Mouse (Mus musculus): ENCODE results near the gene Myocd.

The Myocd gene

DNA sequence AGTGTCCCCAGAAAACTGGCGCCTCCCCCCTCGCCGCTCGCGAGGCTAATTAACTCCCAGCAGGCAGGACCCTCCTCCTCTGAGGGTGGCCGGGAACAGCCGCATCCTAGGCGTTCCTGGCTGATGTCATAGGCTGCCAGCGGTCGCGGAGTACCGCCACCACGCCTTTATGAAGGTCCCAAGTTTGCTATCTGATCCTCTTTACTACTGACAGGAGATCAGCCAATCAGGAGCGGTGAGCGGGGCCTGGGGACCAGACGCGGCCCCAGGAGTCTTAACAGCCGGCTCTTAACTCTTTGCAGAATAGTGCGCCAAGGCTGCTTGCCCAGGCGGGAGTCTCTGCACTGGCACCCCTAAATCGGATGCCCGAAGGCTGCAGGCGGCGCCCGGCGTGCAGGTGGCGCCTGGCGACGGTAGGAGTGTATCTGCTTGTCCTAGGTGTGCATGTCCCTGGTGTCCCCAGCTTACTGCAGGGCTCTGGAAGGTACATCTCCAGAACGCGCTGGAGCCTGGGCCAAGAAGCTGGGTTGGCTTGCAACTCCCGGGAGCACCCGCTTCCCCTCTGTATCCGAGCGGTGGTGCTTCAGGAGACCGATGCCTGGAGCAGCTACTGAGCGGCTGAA is at the start of gene Myocd:
Myocd (minus strand) TSS at position 139 of the 623 bp plus-strand sequence.
- peak; percentile 5 for DNase-seq

DNA sequence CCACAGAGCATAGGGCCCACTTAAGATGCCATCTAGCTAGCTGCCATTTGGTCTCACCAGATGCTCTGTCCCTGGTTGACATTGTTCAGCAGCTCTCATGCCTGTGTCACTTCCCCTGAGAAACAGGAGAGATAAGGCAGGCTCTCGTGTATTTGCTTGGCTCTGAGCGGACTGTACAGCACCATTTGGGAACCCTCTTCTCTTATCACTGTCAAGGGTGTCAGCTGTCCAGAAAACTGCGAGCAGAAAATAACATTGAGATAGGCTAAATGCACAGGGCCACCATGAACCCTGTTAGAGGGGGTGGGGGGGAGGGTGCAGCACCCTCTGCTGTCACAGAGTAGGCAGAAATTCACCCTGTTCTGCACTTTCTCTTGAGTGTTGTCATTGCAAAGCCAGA is 34.0 kb upstream of the Myocd start:
- no peak for DNase-seq

DNA sequence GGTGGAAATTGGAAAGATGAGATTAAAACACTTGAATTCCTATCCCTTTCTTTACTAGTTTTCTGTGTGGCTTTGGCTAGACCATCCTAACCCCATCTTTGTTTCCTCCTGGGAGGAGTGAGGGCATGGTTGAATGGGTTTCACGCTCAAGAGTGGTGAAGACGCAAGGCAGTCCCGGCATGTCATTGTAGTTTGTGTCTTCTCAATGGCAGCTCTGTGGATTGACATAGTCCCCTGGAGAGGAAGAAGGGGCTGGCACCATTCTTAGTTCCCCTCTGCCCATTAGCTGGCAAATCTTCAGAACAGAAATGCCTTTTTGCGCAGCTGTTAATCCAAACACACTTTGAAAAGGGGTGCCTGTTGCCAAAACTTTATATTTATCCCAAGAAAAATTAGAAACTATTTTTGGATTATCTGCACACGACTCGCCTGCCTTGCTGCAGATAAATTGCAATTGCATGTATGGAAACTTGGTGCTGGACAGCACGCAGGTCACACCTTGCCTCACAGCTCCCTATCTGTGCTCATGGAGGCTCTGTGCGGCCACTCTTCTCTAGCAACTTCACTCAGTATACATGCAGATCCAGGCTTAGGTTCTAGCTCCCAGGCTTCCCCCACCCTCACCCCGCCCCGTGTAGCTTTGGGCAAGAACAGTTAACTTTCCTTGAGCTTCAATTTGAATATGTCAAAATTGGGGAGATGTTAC is 24.5 kb upstream of the Myocd start:
- no peak for DNase-seq

DNA sequence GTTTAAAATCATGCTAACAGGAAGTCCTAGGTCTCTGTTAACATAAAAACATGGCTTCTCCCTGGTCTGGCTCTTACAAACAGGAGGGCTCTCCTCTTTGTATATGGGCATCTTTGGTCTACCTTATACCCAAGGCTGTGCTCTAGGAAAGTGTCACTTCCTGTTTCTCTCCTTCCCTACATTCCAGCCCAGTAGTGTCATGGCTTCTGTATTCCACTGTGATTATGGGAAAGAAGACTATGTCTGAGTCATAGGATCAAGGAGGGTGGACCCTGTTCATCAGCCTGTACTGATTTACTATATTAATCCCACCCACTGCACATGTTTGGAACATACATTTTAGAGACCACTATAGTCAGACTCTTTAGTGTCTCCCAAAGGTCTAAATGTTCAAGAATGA is 23.2 kb upstream of the Myocd start:
- DNase-seq, result no peak

DNA sequence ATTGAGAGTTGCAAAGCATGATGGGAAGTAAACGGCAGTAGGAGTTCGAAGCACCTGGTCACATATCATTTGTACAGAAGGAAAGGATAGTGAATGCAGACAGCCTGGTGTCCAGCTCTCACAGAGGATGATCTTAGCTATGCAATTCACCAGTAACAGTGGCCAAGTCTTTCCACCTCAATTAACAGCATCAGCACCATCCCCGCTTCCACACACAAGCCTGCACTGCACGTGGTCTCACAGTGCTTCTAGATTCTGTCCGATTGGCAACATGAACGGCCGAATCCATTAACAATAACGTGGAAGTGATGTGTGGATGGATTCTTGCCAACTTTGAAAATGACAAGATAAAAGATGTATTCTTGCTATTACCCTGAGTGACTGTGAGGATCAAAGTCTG is 17.9 kb upstream of the Myocd start:
- DNase-seq, result no peak

DNA sequence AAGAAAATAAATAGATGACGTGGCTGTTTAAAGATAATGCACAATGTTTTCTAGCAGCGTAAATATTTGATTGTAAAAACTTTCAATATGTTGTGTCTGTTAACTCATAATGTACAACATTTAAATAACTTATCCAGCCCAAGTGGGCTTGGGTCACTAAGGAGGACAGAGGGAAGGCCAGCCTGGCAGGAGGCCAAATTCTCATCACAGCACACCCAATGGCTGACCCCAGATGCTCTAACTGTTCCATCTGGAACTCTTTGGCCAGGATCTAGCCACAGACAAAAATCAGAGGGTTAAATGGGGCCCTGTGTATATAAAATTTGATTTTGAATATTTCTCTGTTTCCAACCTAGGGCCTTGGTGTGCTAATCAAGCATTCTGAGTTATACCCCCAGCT is 16.4 kb upstream of the Myocd start:
- DNase-seq, result no peak

DNA sequence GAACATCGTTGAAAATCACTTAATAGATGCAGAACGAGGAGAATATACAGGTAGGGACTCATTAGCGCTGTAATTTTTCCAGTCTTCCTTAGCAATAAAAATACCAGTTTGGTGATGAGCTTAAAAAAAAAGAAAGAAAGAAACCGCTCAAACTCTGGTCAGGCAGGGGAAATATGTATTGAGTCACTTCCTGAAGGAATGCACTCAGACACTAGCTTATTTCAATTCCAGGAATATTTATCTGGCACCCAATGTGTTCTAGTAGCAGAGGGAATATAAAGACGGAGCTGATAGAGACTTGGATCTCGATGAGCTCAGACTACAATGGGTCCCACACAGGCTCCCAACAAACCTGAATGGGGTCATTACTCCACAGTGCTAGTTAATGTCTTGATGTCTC is 5.7 kb upstream of the Myocd start:
- DNase-seq, result no peak

DNA sequence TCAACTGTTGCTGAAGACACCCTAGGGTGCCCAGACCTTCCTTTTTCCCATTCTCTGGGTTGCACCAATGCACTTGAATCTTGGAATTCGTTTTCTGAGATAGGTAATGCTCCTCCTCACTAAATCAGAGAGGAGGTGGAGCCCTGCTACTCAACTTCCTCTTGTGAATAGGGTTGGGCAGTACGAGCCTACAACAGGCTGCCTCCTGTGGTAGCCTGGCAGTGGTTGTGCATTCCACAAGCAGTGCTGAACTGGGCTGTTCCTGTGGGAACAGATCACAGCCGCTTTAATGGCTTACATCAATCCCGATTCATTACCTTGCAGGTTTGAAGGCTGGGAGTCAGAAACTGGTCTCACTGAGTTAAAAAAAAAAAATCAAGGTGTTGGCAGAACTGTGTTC is 1.2 kb upstream of the Myocd start:
- DNase-seq, result no peak

DNA sequence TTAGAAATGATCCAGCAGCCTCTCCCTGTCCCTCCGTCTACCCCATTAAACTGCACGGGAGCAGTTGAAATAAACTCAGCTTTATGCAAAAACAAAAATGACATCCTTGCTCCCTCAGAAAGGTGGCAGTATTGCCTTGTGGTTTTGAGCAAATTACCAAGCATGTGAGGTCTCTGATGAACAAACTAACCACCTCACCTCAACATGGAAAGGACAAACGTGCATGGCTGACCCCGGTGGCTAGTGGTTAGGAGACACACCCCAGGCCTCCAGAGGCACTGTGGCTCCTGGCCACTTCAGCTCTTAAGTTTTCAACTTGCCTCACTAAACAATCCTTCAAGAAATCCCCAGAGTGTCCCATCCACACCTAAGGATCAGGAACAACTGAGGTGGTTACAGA is 1.5 kb downstream of the Myocd start:
- no peak for DNase-seq

DNA sequence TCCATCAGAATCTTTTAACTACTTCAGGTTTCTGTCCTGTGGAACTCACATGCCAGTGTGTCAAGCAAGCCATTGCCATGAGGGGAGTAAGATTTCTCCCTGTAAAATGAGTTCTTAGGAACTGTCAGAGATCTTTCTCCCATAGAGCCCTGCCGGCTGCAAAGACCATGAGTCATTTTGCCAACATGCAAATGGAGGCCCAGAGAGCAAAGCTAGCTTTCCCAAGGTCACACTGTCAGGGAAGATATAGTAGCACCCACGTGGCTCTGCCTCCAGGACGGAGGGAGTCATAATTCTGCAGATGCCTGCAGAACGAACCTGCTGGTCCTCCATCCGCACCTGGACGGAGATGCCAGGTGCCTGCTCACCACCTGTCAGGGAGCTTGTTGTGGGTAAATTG is 6.3 kb downstream of the Myocd start:
- DNase-seq, result no peak

DNA sequence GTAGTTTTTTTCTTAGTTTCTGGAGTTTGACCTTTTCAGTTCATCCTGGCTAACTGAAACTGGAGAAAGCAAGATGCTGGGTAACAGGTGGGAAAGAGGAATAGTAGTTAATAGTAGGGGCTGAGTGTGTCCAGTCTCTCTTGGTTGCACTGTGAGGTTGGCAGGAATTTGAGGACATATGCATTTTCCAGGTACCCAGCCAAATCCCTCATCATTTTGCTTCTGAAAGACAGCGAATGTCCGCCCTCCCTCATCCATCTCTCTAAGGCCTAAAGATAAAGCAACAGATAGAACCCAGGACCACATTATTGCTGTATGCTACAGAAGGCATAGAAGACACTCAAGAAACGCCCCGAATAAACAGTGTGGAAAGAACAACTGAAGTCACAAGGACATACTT is 10.8 kb downstream of the Myocd start:
- no peak for DNase-seq

DNA sequence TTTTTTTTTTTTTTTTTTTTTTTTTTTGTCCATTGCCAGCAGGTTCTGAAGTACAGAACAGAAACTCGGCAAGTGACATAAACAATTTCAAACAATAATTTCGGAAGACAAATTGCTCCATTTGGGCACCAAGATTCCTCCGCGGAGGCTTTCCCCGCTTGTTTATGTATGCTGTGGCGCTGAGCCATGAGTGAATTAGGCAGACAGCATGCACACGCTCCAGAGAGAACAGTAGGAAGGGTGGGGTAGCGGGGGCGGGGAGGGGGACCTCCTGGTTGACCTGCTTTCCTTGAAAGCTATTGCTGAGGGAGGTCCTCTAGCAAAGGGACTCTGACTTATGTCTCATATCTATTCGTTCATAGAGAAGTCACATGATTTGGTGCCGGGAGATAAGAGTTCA is 13.6 kb downstream of the Myocd start:
- DNase-seq, result no peak

DNA sequence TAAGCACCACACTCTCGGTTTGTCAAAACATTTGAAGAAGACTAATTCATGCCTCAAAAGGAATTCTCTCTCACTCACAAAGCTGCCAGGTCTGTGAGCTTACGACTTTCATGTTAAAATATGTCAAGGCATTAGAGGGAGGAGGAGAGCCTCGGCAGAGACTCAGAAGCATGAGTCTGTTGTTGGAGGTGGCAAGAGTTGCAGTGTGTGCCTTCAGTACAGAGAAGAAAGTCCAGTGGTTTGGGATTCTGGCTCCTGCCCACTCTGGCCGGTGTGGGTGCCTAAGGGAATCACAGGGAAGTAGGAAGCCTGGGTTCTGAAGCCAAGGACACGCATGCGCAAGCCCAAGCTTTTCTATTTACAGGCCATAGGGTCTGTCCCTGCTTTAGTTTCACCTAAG is 14.2 kb downstream of the Myocd start:
- no peak for DNase-seq

DNA sequence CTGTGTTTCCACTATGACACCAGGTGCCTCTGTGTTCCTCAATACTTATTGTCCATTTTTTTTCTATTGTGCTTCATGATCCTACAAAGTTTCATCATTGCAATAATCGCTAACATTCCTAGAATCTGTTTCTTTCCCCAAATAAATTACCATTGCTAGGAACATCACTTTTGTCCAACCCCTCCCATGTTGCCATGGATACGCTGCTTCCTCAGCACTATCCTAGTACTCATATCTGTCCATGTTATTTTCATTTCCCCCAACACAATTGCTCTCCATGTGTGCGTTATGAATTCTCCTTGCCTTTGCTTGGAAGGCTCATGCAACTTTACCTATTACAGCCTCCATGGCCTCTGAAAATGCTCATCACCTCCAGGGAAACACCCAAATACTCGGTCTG is 19.4 kb downstream of the Myocd start:
- no peak for DNase-seq

DNA sequence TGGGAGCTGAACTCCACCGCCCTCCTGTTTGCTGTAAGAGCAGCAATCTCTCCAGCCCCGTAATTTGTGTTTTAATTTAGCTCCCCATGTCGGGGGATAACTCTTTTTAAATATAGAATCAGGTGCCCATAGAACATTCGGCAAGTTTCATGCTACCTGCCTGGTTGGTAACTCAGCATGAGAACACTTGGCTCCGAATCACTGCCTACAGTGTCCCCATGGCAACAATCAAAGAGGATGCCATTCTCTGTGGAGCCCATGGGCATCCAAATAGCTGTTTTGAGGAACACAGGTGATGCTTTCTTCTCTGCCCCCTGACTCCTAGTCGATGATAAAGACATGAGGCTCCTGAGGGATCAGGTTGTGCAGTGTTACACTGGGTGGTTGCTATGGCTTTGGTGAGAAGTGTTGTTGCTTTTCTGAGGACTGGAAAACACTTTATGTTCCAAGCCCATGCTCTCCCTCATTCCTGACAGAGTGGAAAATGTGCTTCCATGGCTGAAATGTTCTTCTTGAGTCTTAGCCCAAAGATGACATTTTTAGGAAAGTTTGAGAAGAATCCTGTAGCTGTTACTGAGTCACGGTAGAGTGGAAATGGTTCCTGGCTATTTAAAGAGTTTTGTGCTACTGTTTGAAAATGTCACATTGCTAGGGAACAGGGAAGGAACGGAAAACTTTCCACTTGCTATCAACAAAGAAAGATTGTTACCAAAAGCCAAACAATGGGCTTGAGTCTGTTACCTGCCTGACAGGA is 23.3 kb downstream of the Myocd start:
- DNase-seq, result no peak

DNA sequence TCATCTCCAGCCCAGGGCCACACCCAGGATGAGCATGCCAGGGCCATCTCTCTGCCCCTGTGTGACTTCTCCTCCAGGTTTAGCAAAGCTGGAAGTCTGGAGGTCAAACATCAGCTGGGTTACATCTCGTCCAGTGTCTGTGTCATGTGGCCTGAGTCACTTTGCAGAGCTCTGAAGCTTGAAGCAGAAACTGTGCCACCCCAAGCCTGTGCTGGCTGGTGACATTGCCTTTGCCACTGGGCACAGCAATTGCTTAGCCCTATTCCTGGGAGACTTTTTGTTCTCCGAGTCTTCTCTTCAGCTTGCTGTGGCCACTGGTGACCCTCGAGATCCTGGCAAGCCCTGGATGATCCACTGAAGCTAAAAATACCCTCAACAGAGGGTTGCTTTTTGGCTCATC is 26.2 kb downstream of the Myocd start:
- no peak for DNase-seq

DNA sequence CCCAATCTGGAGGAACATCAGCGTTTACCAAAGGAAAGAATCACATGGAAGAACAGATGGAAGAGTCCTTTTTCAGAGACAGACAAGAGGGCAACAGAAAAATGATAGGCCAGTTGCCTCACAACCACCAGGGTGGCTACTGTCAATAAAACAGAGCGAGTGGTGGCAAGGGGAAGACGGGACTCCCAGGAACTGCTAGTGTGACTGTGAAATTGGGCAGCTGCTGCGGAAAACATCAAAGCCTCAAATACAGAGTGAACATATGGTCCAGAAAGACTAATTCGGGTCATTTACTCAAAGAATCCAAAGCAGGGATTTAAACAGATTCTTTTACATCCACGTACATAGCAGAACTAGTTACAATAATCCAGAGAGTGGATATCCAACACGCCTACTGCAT is 29.3 kb downstream of the Myocd start:
- DNase-seq, result no peak

DNA sequence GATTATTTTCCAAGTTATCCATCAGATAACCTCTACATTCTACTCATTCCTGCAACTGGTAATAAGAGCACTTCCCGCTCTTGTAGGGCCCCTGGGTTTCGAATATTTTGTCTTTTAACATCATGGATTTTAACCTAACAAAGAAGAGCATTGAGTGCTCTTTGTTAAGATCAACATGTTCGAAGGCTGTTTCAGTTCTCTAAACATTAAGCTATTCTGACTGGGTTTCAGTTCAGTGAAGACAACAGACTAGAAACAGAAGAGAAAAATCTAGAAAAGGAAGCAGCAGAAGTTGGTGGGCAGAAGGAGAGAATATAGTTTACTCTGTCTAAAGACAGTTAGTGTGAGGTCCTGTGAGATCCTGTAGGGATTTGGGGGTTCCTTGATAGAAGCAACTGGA is 31.9 kb downstream of the Myocd start:
- DNase-seq, result no peak

DNA sequence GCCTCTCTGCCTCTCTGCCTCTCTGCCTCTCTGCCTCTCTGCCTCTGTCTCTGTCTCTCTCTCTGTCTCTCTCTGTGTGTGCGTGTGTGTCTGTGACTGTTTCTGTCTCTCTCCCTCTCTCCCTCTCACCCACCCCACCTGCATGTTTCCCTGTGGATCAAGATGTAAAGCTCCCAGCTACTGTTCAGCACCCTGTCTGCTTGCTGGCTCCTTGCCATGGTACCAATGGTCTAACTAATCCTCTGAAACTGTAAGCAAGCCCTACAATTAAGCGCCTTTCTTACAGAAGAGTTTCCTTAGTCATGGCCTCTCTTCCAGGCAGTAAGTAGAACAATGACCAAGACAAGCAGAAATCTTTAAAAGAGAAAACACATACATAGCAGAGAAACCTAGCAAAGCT is 32.9 kb downstream of the Myocd start:
- no peak for DNase-seq

DNA sequence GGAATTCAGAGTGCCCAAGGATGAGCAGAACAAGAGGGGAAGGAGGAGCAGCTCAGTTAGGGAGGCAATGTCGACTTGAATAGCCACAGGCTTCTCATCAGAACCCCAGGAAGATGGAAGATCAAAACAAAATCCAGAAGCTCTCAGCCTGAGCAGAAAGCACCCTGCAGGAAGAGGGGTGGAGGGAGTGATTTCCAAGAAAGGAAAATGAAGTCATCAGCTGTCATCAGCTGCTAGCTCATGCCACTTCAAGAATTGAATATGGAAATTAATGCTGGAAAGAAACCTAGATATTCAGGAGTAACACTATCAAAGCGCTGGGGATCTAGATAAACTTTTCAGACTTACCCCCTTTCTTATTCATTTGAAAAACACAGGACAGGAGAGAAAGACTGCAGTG is 34.4 kb downstream of the Myocd start:
- no peak for DNase-seq

DNA sequence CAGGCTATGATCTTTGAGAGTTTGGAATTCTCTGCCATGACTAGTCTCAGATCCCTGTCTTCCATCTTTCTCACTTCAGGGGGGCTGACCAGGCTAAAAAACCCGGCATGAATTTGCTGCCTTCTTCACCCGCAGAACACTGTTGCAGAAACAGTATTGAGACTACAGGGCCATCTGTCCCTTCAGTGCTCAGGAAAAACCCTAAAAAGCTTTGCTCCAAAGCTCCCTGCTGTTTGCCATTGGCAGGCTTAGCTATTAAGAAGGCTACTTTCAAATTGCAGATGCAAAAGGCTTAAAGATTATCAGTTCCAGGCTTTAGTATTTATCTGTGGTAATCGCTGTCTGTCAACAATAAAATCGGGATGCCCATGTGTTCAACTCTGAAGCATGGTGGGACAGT is 38.0 kb downstream of the Myocd start:
- DNase-seq, result no peak

DNA sequence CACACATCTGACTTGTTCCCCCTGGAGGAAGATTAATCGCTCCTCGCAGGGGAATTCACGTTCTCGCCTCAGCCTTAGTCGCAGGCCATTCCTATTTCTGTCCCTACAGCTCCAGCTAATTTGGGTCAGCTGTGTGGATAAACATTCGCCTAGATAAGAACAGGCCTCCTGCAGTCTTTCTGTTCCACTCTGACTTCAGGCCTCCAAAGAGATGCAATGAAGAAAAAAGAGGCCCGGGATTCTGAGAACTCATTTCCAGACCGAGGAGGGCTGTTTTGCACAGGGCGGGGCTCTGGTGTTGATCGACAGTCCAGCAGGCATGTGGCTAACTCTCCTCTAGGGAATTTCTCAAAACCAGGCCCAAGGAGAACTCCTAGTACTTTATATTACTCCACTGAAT is 43.0 kb downstream of the Myocd start:
- DNase-seq, result no peak

DNA sequence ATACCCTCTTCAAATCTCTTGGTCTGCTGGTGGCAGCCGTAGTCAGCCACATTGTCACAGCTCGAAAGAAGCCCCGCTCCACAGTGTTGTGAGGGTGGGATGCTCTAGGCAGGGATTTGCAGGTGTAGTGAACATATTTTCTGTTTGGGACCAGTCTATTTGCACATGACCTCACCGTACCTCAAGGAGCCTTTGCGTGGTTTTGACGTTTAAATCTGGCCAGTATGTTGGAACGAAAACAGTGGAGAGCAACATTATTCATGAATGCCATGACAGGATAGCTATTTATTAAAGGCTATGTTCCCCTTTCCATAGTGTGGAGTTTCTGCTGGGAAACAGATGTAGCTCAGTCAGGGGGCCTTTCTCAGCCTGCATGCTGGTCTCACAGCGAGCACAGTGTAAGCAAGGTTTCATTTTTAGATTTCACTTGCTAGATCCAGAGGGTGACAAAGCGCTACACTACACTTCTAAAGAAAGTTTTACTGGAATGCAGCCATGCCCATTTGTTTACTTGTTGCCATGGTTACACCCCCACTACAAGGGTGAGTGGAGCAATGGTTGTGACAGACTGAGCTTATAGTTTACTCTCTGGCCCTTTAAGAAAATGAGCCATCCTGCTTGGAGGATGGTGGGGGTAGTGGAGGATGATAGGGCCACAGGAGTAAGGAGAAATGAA is 54.7 kb downstream of the Myocd start:
- no peak for DNase-seq

DNA sequence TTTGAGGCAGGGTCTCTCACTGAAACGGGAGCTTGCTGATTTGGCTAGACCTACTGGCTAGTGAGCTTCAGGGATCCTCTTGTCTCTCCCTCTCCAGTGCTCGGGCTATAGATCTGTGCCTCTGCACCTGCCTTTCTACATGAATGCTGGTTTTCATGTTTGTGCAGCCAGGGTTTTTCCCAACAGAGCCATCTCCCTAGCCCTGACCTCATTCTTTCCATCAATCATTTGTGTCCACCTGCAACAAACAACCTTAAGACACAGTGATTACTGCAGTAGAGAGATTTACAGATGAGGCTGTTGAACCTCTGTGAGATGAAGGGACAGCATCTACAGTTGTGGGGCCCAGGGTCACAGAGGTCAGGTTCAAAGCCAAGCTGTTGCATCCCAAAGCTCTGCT is 56.0 kb downstream of the Myocd start:
- DNase-seq, result no peak

All from thymus, postnatal 4 days (tissue).